Mouse (Mus musculus) ES-E14 (cell line): ENCODE measurements around the gene Zyg11b.

Experiments used
- MAFK ChIP-seq: IDR thresholded peaks from 2 replicates; pipeline ENCODE4 v1.6.1; 2014; ENCODE audit warnings: mild to moderate bottlenecking, low read depth, low read length, inconsistent platforms; ENCODE audit not compliant: insufficient read depth
- ZC3H11A ChIP-seq: IDR thresholded peaks from 2 replicates; pipeline ENCODE4 v1.6.1; 2012; ENCODE audit warnings: low read depth, mild to moderate bottlenecking, inconsistent platforms, low read length, borderline replicate concordance
- ZNF384 ChIP-seq: IDR thresholded peaks from 2 replicates; pipeline ENCODE4 v1.6.1; 2012; ENCODE audit warnings: low read depth, low read length, inconsistent platforms

DNA sequence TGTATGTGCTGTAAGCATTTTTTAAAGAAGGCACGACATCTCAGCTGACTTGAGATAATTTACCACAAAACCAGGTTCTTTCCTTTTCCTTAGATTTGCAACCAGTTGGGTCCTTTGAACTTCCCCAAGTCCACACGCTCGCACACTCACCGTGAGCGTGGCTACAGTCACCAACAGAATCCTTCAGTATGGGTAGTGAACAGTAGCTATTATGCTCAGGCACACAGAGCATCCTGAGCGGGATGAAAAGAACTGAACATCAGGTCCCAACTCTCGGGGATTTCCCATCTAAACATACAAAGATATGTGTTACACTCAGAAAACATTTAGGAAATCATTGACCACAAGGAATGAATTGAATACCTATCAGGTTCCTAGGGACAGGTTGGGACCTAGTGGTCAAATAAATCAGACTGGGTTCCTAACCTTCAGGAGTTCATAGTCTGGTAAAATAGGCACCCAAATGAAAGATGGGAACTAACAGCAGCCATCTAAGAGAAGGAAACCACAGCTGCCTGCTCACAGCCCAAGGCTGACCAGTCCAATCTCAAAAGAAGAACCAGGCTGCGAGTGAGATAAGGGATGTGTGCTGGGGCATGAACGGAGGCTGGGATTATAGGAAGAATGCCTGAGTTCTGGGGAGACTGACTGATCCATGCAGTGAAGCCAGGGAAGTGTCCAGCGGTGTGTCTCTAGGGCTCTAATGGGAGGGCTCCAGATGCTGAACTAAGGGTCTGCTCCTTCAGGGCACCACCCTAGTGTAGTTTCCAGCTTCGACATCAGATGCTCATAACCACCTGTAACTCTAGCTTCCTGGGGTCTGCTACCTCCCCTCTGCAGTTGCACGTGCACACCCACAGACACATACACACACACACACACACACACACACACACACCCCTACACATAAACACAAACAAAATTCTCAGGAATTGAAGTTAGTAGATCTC is 17.0 kb upstream of the Zyg11b start:
- TF ChIP-seq MAFK (no peak), ZC3H11A (no peak), ZNF384 (no peak)
